Mouse (Mus musculus): ENCODE results near the gene Ttc28.

Ttc28 gene

GRCm38 (mm10) chr5:111007900-111008299 lies 128.3 kb downstream of the Ttc28 start:
- DNase-seq (ENCODE audit: low read depth, low spot score): no peak

DNA sequence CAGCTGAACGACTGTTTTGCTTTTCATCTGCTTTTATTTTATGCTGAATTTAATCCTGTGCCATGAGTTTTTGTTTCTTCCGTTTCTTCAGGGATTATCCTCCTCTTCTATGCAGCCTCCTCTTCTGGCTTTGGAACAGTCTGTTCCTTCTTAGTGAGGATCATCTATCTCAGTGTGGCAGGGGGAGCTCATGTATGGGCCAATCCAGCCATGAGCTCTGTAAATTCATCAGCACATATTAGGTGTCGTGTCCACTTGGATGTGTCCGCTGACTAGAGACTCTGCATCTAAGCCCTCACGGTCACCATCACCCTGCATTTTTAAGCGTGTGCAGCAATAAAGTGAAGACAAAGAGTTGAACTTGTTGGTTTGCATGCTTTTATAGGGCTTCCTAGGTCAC lies 128.8 kb downstream of the Ttc28 start:
- DNase-seq (ENCODE audit: low read depth, low spot score): no peak

- DNase-seq (ENCODE audit: low read depth, low spot score): no peak
Observed at GRCm38 (mm10) chr5:111011271-111011670, 131.7 kb downstream of the Ttc28 start.

- DNase-seq (ENCODE audit: low read depth, low spot score): no peak
Observed at GRCm38 (mm10) chr5:111012064-111012463, 132.5 kb downstream of the Ttc28 start.

DNA sequence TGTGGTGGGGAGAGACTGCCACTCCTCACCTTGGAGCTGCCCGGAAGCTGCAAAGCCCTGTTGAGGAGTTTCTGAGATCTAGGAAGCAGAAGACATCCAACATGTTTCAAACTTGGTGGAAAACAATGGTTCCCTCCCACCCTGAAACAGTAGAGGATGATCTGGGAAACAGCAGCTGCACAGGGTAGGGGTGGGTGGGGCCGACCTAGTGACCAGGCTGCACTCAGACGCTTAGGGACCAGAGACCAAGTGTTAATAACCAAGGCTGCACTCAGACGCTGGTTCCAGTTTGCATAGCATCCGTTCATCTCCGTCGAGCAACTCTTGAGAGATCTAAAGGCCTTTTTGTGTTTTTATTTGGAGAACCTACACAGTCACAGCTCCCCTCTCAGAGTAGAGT lies 133.0 kb downstream of the Ttc28 start:
- DNase-seq (ENCODE audit: low read depth, low spot score): no peak

- DNase-seq (ENCODE audit: low read depth, low spot score): no peak
Observed at GRCm38 (mm10) chr5:111014960-111015359, 135.4 kb downstream of the Ttc28 start.

- DNase-seq (ENCODE audit: low read depth, low spot score): no peak
Observed at GRCm38 (mm10) chr5:111017319-111017718, 137.7 kb downstream of the Ttc28 start.

GRCm38 (mm10) chr5:111022339-111022738 lies 142.7 kb downstream of the Ttc28 start:
- no peak for DNase-seq (ENCODE audit: low read depth, low spot score)

DNA sequence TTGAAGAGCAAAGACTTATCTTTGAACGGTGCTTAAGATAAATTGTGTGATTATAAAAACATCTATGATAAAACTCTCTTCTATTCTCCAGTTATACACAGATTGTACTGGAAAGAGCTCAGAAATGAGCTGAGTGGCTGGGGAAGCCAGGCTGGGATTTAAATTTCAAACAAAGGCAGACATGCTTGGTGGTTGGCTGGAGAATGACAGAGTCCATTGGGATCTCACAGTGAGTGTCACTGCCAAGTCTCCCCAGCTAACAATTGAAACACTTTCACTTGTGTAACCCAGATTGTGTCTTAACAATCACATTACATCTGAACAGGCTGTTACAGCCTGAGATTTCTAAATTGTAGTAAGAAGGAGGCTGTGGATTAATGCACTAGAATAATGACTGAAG lies 143.3 kb downstream of the Ttc28 start:
- no peak for DNase-seq (ENCODE audit: low read depth, low spot score)

- no peak for DNase-seq (ENCODE audit: low read depth, low spot score)
Observed at GRCm38 (mm10) chr5:111024621-111025020, 145.0 kb downstream of the Ttc28 start.

DNA sequence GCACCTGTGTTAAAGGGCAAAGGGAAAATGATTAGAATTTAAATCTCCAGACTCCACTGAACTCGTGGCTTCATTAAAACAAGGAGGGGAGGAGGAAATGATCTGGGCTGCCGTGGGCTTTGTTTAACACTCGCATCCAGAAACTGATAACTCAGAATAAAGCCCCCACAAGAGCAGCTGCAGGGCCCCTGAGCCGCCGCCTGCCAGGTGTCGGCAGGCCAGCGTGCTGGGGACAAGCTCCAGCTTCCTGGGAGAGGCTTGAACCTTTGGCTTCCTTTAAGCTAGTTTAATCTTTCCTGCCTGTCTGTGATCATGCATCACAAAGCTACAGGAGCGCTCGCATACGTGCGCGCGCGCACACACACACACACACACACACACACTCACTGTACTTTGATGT lies 145.9 kb downstream of the Ttc28 start:
- DNase-seq (ENCODE audit: low read depth, low spot score): no peak

DNA sequence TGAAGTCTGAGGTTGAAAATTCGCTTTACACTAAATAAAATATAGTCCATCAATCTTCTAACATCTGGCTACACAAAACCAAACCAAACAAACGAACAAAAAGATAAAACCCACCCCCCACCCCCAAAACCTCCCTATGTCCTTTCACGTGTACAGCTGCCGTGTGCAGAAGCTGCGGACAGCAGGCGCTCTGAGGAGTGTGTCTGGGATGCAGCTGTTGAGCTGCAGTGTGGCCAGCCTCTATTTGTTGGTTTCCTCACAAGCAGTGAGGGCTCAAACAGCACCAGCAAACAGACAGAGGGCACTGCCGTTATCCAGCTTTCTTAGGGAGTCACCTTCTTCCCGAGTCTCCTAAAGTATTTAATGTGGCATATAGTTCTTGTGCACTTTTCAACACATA lies 146.6 kb downstream of the Ttc28 start:
- DNase-seq (ENCODE audit: low read depth, low spot score): no peak

DNA sequence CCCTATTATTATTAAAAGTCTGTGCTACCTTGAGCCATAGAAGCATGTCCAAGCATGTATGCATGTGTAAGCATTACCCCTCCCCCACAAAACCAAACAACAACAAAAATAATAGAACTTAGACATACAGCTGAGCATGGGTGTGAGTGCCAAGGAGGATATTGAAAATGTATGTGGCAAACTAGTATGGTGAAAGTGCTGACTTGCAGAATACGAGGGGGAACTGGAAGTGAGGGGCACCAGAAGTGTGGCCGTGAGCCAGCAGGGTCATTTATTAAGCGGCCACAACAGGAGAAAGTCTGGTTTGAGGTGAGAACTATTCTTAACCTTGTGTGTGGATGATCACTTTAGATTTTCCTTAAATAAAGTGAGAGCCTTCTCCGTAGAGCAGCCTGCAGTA lies 148.7 kb downstream of the Ttc28 start:
- DNase-seq (ENCODE audit: low read depth, low spot score): no peak

DNA sequence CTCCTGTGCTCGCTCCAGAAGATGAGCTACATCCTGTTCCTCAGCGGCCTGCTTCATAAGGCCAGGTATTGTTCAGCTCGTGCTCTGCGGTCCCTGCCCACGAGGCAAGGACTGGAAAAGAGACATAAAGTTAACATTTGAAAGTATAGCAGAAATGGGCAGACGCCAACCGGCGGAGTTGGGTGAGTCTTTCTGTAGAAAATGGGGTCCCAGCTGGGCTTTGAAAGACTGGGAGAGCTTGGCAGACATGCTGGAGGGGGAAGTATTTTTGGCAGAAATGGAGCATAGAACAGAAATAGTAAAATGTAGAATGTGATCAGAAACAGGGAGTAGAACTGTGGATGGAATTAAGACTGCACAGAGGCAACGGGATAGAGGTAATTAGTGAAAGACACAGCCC lies 149.3 kb downstream of the Ttc28 start:
- no peak for DNase-seq (ENCODE audit: low read depth, low spot score)

DNA sequence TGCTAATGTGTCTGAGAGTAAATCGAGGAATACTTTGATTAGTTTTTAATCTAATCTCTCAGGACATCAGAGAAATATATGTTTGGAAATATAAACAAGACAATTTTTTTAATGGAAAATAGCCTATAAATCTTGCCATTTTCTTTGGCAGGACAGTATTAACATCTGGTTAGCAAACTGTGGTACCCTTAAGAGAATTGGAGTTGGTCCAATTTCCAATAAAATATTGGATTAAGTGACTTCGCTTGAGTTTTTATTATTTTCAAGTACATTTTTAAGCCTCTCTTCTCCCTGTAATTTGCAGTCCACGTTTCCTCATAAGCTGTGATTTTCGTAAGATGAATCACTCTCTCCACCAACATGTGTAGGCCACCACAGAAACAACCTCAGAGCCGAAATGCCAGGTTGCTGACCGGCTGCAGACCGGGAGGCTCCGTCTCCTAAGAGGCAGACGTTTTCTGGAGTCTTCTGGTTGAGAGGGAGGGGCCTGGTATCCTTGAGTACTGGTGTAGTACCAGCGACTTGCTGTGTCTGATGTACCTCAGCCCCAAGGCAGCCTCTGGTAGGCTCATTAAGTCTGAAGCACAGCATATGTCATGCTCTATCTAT lies 153.2 kb downstream of the Ttc28 start:
- DNase-seq (ENCODE audit: low read depth, low spot score): no peak

DNA sequence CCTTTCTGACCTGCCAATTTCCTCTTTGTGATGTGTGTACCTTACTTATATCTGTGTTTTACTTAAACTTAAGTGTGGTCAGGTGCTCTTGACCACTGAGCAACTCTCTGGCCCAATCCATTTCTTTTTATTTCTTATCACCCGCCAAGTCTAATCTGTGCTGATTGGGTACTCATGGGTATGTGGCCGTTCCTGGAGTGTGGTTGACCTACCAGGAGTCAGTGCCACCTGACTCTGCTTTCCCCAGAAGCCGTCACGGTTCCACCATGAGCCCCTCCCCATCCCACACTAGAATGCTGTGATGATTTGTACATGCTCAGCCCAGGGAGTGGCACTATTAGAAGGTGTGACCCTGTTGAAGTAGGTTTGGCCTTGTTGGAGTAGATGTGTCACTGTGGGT lies 153.9 kb downstream of the Ttc28 start:
- no peak for DNase-seq (ENCODE audit: low read depth, low spot score)

GRCm38 (mm10) chr5:111037123-111037748 lies 157.6 kb downstream of the Ttc28 start:
- DNase-seq (ENCODE audit: low read depth, low spot score): no peak

DNA sequence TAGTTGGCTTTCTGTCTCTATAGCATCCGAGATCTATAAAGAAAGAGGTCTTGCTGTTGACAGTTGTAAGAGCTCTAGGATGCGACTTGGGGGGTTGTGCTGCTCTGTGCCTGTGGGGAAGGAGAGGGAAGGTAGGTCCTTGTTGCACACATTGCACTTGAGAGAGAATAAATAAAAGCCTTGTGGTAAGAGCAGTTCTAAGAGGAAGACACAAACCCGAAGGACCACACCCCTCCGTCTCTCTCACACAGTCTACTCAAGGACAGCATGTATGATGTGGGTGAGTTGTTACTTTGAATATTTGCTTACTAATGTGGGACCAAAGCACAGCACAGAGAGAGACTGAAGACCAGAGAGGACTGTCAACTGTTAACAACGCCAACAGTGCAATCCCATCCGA lies 160.2 kb downstream of the Ttc28 start:
- no peak for DNase-seq (ENCODE audit: low read depth, low spot score)

- DNase-seq (ENCODE audit: low read depth, low spot score): no peak
Observed at GRCm38 (mm10) chr5:111041952-111042351, 162.3 kb downstream of the Ttc28 start.

GRCm38 (mm10) chr5:111044193-111044592 lies 164.6 kb downstream of the Ttc28 start:
- DNase-seq (ENCODE audit: low read depth, low spot score): no peak

GRCm38 (mm10) chr5:111046359-111046758 lies 166.8 kb downstream of the Ttc28 start:
- DNase-seq (ENCODE audit: low read depth, low spot score): no peak

DNA sequence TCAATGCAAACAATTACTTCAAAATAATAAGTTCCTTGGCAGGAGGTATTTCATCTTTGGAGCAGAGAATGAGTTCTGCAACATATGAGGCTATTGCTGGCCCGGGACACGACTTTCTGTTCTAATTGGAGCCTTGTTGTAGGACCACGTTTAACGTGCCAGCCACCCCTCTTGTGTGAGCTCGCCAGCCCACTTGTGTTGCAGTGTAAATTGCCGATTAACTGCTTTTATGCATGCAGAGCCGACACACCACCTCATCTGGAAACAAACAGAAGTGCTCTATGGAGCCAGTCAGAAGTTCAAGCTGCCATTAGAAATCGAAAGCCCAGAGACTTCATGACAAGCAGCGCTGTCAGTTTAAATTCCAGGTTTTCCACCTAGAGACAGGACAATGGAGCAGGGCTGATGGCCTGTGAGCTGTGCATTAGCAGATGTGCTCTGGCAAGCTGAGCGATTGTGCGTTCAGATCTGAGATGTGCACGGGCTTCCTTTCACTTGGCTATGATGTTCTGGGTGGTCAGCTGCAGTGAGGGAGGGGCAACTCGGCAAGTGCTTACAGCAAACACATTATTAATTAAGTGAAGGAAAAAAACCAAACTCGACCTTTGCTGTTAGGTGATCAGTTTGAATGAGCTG lies 167.4 kb downstream of the Ttc28 start:
- no peak for DNase-seq (ENCODE audit: low read depth, low spot score)

GRCm38 (mm10) chr5:111048036-111048435 lies 168.4 kb downstream of the Ttc28 start:
- DNase-seq (ENCODE audit: low read depth, low spot score): no peak
